Mouse (Mus musculus) cerebellum, adult 11 months (tissue): ENCODE data around the gene Ppp5c.
A peak's percentile ranks its signal among the peaks of the same experiment; 100 is the strongest.

Source experiments
- DNase-seq: peaks from one replicate; pipeline ENCODE4 v3.0.0; 2022

Ppp5c gene

DNA sequence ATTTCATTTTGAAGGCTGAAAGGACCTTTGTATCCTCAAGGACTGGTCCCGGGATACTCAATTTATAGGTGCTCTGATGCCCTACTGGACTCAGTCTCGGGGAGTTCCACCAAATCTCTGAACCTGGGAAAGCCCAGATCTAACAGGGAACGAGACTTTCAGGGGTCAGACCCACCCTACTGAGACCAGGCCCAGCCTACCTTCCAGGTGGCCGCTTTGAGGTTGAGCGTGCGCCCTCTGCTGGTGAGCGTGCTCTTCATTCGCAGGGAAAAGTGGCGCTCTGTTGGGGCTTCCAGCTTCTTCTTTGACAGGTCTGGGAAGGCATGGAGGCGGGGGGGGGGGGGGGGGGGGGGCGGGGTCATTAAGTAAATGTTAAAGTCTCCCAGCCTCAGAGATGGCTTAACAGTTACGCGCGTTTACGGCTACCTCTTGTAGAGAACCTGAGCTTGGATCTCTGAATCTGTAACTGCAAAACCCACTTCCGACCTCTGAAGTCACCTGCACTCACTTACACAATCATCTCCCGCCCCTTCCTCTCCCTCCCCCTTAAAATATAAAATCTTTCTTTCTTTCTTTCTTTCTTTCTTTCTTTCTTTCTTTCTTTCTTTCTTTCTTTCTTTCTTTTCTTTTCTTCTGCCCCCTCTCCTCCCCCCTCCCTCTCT lies 23.3 kb upstream of the Ppp5c start:
- peak; percentile 71 for DNase-seq

- no peak for DNase-seq
These were observed 22.8 kb upstream of the Ppp5c start for GRCm38 (mm10) chr7:17050491-17050890.

DNA sequence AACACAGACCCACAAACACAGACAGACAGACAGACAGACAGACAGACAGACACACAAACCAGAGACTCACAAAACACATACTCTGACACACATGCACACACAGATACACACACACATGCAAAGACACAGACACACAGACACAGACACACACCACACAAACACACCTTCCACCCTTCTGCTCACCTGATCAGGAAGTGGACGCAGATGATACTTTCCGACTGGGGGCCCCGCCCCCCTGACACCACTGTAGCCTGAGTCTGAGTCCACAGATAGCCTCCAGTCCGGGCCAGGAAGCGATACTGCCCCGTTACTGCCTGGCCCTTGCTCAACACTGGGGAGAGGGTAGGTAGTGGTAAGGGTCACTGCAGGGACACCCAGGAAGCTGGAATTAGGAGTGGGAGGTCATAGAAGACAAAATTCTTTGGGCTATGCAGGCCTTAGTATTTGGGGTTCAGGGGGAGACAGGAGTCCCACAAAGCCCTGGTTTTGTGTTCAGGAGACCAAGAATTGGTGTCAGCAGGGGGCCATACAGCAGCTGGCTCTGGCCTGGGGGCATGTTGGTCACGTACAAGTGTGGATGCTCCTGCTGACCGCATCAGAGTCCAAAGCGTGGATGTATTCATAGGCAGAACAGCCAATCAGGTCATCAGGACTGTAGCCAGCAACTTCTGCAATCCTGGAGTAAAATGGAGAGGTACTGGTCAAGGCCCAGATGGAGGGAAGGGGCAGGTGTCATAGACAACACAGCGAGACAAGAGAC lies 20.9 kb upstream of the Ppp5c start:
- no peak for DNase-seq

DNA sequence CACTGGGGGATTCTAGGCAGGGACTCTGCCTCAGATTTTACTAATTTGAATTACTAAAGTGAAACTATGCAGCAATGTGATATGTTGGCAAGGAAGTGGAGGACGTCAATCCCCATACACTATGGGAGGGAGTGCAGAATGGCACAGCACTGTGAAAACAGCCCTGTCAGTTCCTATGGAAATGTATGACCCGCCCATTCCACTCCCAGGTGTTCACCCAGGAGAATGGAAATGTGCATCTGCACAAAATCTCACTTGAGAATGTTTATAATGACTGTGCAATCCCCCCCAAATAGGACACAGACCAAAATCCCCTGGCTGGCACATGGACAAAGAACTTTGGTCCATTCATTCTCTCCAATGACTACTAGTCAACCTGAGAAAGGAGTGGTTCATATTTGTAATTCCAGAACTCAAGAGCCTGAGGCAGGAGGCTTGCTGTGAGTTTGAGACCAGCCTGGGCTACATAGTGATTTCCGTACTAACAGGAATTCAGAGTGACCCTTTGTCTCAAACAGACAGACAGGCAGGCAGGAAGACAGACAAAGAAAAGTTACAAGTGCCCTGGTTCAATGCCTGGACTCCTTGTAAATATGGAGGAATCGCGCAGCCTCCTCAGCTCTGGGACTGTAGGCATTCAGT lies 19.4 kb upstream of the Ppp5c start:
- no peak for DNase-seq

DNA sequence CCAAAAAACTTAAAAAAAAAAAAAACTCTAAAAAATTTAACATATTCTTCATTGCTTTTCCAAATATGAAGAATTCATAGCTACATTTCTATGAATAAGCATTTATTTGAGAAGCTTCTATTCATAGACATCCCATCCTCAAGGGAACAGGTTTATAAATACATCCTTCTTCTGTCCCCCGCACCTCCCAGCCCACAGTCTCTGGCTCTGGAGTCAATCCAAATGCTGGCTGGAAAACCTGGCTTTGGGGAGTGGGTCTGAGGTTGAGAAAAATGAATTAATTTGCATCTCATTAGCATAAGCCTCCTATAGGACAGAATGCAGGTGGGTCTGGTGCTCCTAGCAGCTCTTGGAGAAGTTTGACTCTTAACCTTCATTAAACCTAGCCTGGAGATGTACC lies 18.0 kb upstream of the Ppp5c start:
- no peak for DNase-seq

DNA sequence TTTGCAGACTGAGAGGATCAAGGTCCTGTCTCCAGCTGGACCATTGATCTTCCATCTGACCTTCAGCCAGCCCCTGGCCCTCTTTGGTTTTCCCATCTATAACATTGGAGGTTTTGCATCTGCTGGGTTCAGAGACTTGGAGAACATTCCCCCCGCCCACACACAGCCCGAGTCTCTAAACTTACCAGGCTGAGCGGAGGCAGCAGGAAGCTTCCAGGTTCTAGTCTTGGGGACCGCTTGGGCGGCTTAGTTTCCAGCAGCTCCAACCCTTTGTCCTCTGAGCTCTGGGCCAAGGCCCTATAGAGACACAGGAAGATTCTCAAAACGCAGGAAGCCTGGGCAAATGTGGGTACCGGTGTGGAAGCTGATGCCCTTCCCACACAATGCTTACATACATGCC lies 11.6 kb upstream of the Ppp5c start:
- no peak for DNase-seq

DNA sequence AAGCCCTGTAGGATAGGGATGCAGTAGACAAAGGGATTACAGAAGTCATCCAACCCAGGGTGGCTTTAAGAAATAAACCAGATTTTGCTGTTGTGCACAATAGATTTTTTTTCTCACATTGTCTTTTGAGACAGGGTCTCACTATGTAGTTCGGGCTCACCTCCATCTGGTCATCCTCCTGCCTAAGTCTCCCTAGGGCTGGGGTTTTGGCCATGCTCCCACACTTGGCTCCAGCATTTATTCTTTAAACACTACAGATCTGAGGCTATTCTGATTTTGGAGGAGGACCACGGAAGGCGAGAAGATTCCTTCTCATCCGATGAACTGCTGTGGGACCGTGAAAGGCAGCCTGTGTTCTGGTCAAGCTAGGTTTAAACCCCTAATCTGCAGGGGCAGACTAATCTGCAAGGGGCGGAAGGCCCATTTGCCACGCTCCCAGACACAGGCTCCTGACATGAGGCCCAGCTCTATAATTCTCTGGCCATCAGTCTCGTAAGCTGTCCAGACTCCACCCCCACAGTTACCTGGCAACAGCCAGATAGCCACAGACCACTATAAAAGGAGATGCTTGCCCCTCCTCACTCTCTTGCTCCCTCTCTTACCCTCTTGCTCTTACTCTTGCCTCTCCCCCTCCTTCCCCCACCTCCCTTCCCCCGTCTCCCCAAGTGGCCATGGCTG lies 10.4 kb upstream of the Ppp5c start:
- DNase-seq, result no peak

GRCm38 (mm10) chr7:17030239-17030638 lies 2.5 kb upstream of the Ppp5c start:
- no peak for DNase-seq

DNA sequence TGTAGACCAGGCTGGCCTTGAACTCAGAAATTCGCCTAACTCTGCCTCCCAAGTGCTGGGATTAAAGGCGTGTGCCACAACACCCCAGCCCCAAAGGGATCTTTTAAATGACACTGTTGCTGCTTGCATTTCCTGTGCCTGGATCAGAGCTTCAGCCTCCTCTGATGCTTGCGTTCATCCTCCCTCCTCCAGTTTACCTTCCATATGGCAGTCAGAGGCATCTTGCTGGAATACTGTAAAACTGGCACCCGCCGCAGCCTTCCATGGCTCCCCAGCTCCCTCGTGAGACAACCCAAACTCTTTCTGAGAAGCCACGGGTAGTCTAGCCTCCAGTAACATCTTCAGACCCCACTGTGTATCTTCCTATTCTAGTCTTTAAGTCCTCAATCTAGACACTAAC lies 1.2 kb upstream of the Ppp5c start:
- no peak for DNase-seq

DNA sequence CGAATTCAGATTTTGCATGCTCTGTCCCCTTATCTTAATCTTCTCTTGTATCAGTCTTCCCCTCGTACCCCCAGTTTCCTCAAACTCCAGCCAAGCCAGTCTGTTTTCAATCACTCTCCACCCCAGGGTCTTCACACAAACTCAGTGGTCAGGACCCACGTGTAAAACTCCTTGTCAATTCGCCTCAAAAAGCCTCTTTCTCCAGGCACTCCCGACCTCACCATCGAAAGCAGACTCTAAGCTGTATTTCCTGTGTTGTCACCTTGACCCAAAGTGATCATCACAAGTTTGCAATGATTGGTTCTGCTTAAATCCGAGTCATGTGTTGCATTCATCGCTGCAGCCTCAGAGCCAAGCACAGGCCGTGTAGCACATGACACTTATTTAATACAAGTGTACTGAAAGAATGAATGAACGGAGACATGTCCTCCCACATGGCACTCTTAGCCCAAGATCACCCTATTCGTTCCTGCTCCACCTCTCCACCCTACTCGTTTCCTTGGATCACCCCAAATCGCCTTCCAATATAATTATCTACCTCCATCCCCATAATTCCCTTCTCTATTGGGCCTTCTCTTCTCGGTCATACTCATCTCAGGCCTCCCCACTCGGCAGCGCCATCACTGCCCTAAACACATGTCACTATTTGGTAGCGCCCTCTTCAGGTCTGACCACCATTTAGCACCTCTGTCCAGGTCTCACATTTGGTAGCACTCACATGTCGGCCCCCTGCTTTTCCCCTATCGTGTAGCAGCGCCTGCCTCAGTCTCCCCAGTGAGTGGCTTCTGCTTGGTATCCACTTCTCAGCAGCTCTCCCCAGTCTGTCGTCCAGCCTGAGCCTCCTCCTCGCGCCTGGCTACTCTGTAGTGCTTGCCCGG lies 775 bp downstream of the Ppp5c start:
- peak; percentile 68 for DNase-seq

DNA sequence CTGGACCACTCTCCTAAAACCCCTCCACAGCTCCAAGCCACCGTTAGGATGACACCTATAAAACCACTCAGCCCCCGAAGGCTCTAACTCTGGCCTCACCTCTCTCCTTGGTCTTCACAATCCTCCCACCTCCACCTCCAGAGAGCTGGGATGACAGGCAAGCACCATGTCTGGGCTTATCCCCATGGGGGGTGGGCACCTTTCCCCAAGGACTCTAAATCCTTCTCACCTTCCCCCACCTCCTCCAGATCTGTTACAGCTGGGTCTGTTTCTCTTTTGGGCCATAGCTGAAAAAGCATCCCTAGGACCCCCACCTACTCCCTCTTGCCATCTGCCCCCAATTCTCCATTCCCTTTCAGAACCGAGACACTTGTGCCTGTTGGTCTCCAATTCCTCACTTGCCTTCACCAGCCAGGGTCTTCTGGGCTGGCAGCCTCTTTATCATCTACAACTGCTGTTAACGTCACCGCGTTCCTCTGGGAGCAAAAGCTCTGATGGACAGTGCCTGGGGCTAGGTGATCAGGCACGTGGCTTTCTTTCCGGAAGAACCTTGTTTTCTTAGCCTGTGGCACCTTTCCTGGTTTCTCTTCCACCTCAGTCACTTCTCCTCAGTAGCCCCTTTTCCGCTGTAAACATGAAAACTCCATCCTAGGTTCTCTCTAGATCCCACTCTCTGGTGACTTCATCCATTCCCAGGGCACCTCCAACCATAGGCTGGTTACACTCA lies 1.7 kb downstream of the Ppp5c start:
- DNase-seq, result no peak

DNA sequence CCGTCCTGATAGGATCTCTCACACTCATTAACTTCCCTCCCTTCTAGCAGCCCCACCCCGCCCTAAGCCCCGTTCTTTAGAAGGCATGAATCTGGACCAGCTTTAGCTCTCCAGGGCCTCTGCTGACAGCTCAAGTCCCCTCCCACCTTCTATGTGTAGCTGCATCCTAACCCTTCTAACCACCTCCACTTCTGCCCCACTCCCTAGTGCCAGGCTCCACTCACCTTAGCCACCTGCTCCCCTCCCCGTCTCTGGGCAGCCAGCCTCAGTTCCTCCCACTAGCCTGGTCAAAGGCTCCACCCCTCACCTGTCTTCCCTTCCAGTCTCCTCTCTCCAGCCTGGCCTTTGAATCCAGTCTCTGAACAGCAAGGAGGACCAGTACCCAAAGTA lies 2.2 kb downstream of the Ppp5c start:
- DNase-seq, result no peak

- DNase-seq, result peak; percentile 45
These were observed 2.8 kb downstream of the Ppp5c start for GRCm38 (mm10) chr7:17024814-17025504.

GRCm38 (mm10) chr7:17024141-17024540 lies 3.6 kb downstream of the Ppp5c start:
- peak; percentile 31 for DNase-seq

DNA sequence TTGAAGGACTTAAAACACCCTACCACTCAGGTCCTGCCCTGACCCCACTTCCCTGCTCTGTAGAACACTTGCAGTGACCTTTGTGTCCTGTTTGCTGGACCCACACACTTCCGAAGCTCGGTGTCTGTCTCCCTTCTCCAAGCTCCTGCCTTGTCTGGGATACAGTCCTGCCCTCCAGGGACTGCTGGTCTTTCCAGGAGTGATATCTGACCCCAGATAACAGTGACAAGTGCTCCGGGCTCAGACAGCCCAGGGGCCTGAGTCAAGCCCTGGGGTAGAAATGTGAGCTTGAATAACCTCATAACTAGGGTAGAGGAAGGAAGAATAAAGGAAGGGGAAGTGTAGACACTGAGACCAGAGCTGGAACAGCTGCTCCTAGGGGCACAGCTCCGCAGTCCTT lies 4.0 kb downstream of the Ppp5c start:
- DNase-seq, result no peak

GRCm38 (mm10) chr7:17022176-17022575 lies 5.5 kb downstream of the Ppp5c start:
- peak; percentile 59 for DNase-seq

DNA sequence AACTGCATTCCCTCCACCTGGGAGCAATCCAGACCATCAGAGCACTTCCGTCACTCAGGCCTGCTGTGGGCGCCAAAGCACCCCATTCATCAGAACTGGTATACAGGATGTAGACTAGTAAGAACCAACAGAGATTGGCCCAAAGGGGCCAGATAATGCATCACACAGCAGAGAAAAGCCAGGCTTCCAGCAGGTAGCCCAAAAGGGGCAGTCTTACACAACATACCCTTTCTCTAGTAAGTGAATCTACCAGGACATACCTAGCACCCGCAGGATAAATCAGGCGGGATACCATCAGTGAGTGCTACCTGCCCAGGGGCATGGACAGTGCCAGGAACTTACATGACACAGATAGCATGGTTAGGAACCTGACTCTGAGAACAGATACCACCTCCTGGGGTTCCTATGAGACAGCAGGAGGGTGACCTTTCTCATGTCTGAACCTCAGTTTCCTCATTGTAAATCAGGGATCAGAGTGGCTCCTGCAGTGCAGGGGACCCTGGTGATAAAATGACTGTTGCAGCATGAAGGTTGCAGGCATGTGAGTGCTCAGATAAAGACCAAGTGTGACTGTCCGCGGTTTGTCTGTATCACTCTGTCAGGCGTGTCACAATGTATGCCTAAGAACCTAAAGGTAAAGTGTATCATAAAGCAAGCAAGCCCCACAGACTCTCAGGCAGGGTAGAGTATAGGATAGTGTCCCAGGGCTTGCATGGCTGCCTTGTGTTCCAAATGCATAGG lies 8.1 kb downstream of the Ppp5c start:
- DNase-seq, result no peak

DNA sequence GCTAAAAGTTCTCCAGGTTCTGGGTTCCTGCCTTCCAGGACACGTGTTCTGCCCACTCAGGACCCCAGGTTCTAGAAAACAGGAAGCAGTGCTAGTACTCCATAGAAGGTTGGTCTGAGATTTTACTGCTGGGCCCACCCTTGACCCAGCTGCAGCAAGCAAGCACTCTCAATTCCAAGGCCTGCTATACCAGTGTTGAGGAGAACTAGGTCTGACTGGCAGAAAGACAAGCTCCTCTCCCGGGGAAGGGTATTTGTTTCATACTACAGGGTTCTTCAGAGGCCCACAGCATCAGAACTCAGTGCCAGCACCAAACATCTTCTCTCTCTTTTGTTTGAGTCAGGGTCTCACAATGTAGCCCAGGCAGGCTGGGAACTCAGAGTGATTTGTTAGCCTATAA lies 9.8 kb downstream of the Ppp5c start:
- DNase-seq, result no peak

DNA sequence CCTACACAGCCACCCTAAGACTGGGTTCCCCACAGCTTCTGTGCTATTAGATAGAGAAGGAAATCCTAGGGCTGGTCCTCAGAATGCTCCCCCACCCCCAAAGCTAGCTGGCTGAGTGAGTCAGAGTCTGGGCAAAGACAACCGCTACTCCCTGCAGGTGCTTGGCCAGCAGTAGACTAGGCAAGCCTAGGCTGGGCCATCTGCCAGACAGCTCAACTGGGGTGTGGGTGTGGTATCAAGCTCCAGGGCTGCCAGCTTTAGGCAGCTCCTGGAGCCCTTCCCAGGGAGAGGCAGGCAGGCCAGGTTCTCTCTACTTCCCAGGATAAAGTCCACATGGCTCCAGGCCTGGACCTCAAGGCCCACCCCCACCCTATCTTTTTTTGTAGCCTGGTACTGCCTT lies 10.7 kb downstream of the Ppp5c start:
- DNase-seq, result peak; percentile 98

GRCm38 (mm10) chr7:17015381-17015780 lies 12.3 kb downstream of the Ppp5c start:
- no peak for DNase-seq
